Mouse (Mus musculus) left cerebral cortex, postnatal 36 days (tissue): Measurements from ENCODE around the gene BC048562. TPM values are rescaled to one million over a fixed set of nuclear protein-coding genes. Genes with fewer than 3 reads are reported as not detected.

Source experiments
- DNase-seq, 2 experiments: peaks; one replicate each; pipeline ENCODE4 v3.0.0; 2021 to 2022; ENCODE audit warnings: low spot score in 2 of 2, mixed read lengths in 1 of 2
- intact Hi-C: fragments of 180-260 bp; cut with DNase I; formaldehyde crosslinking; loops from one replicate; pipeline ENCODE4 v1.15.1; 2025
- total RNA-seq, 2 experiments: library from RNA; stranded (reverse); gene quantifications; 2 replicates each; pipeline ENCODE4 v1.2.3; 2021

BC048562 gene
- total RNA-seq, 2 experiments from 2014 or later, result not detected

DNA sequence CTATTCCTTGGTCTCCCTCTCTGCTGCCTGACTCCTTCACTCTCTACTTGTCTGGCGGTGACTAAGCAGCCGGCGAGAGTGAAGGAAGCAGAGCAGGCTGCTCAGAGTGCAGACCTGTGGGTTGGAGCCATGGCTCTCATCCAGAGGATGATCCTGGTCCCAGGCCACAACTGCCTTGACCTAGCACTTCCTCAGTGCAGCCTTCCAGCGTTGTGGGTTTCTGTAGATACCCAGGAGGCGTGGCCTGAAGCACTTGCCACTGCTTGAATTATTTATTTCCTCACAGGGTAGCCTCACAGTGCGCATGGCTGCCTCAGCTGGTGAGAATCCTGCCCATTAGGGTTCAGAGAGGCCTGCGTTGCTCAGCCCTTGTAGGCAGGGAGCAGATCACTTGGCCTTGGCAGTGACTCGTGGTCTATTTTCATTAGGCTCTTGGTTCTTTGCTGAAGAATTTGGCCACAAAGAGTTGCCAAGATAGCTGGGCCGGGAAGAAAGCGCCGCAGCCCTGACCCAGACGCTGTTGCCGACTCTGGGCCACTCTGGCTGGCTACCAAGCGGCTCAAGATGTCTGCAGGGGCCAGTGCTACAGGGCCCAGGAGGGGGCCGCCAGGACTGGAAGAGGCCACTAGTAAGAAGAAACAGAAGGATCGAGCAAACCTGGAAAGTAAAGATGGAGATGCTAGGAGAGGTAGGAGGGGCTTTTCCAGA, 55.9 kb downstream of the BC048562 start:
- intact Hi-C loops, result no loop called here
- no peak for DNase-seq

DNA sequence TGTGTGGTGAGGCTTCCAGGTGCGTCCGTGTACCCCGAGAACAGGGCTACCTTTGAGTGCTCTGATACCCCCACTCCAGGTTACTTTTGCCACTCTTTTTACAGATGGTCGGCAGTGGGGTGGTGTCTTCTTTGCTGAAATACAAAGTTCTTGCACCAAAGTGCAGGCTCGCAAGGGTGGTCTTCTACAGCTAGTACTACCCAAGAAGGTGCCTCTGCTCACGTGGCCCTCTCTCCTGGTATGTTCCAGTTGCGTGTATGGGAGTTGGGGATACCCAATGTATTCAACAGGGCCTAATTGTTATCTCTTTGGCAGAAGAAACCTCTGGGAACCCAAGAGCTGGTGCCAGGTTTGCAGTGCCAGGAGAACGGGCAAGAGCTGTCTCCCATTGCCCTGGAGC, 57.0 kb downstream of the BC048562 start:
- intact Hi-C loops, result no loop called here
- DNase-seq, result no peak

DNA sequence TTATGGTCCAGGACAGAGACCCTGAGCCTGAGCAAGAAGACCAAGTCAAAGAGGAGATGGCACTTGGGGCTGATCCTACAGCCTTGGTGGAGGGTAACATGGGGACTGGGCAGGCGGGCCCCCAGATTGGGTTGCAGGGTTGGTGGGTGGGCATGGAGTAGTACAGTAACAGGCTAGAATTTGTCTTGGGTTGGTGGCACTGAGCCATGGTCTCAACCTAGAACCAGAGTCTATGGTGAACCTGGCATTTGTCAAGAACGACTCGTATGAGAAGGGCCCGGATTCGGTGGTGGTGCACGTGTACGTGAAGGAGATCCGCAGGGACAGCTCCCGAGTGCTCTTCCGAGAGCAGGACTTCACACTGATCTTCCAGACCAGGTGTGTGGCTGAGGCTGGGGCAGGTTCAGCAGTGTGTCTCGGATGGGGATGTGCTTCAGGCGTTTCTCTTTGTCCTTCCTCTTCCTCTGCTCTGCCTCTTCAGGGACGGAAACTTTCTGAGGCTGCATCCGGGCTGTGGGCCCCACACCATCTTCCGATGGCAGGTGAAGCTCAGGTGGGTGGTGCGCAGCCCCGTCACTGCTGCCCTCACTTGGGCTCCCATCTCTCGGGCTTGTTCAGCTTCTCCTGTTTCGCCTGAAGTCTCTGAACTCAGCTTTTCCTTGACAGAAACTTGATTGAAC, 58.0 kb downstream of the BC048562 start:
- DNase-seq, result no peak
- intact Hi-C loops, result no loop called here

DNA sequence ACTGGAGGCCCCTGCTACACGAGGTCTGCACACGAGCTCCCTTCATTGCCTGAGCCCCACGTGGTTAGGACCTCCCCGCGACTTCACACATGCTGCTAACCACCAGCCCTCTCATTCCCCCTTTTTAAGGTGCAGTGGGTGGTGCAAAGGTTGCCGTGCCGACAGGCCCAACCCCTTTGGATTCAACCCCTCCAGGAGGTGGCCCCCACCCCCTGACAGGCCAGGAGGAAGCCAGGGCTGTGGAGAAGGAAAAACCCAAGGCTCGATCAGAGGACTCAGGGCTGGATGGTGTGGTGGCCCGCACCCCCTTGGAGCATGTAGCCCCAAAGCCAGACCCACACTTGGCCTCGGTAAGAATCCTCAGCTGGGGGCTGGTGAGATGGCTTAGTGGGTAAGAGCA, 58.6 kb downstream of the BC048562 start:
- intact Hi-C loops, result loop anchor here (5.0 kb wide), 1 partner anchor 72 kb away; the partner anchor contains the start of genes Dalrd3 and Ndufaf3
- no peak for DNase-seq

Other genes with a start within 250 kb of the BC048562 start
- 100 to 1,000 TPM; 269 to 307 TPM for gene Bsn, start 246.1 kb upstream of the BC048562 start, total RNA-seq
- gene Dag1, start 172.5 kb upstream of the BC048562 start, total RNA-seq, result 10 to 100 TPM; 90.4 to 93.1 TPM
- 100 to 1,000 TPM; 116 to 131 TPM for gene Nicn1, start 146.1 kb upstream of the BC048562 start, total RNA-seq
- gene Amt, start 139.6 kb upstream of the BC048562 start, total RNA-seq, result 10 to 100 TPM; 29.5 to 34.0 TPM
- 100 to 1,000 TPM; 160 to 176 TPM for gene Rhoa, start 130.4 kb upstream of the BC048562 start, total RNA-seq
- 10 to 100 TPM; 29.2 to 41.4 TPM for gene Tcta, start 130.3 kb upstream of the BC048562 start, total RNA-seq
- gene Gpx1, start 97.6 kb upstream of the BC048562 start, total RNA-seq, result 100 to 1,000 TPM; 105 to 110 TPM
- gene Usp4, start 88.6 kb upstream of the BC048562 start, total RNA-seq, result 100 to 1,000 TPM in 1 of 2 experiments, 10 to 100 TPM in 1; 99.3 to 122 TPM
- 1 to 10 TPM; 1.5 to 3.2 TPM for gene 1700102P08Rik, start 43.7 kb upstream of the BC048562 start, total RNA-seq
- gene Ccdc36, start 8.0 kb upstream of the BC048562 start, total RNA-seq, result under 1 TPM; 0.14 to 0.15 TPM
- 10 to 100 TPM; 36.1 to 41.5 TPM for gene Ccdc71, start 24.0 kb downstream of the BC048562 start, total RNA-seq
- gene Klhdc8b, start 25.1 kb downstream of the BC048562 start, total RNA-seq, result 10 to 100 TPM; 31.1 to 33.9 TPM
- 10 to 100 TPM; 22.8 to 43.1 TPM for gene Lamb2, start 43.3 kb downstream of the BC048562 start, total RNA-seq
- gene Usp19, start 54.1 kb downstream of the BC048562 start, total RNA-seq, result 100 to 1,000 TPM; 124 to 154 TPM
- gene Qars, start 71.2 kb downstream of the BC048562 start, total RNA-seq, result 10 to 100 TPM; 73.6 to 76.9 TPM
- gene Qrich1, start 80.3 kb downstream of the BC048562 start, total RNA-seq, result 100 to 1,000 TPM; 135 to 149 TPM
- 10 to 100 TPM; 47.7 to 47.9 TPM for gene Impdh2, start 123.8 kb downstream of the BC048562 start, total RNA-seq
- gene Ndufaf3, start 131.0 kb downstream of the BC048562 start, total RNA-seq, result 10 to 100 TPM; 62.8 to 70.1 TPM
- gene Dalrd3, start 133.4 kb downstream of the BC048562 start, total RNA-seq, result 10 to 100 TPM; 70.1 to 99.4 TPM
- gene Wdr6, start 142.3 kb downstream of the BC048562 start, total RNA-seq, result 100 to 1,000 TPM; 112 to 118 TPM
- gene P4htm, start 161.2 kb downstream of the BC048562 start, total RNA-seq, result 10 to 100 TPM; 87.0 to 93.7 TPM
- gene Arih2, start 212.9 kb downstream of the BC048562 start, total RNA-seq, result 10 to 100 TPM; 49.5 to 53.5 TPM
- gene Slc25a20, start 225.6 kb downstream of the BC048562 start, total RNA-seq, result 10 to 100 TPM; 11.8 to 14.1 TPM